Mouse (Mus musculus) stomach, embryonic 16.5 days (tissue): ENCODE results near the gene Nmnat2. TPM values are rescaled to one million over a fixed set of nuclear protein-coding genes. Genes with fewer than 3 reads are reported as not detected.

Experiments used
- ATAC-seq: fragments of 200-750 bp; cut with Nextera tagmentation; 2 replicates; pipeline ENCODE4 v1.8.0; 2017; ENCODE audit warnings: moderate number of reproducible peaks, moderate TSS enrichment; ENCODE audit not compliant: insufficient read depth, low FRiP score
- H3K27ac ChIP-seq: fragments of 300-500 bp; sonication (generic); 2 replicates; pipeline ENCODE4 v1.5.1; 2014; ENCODE audit warnings: low read length
- H3K27me3 ChIP-seq: fragments of 300-500 bp; sonication (generic); 2 replicates; pipeline ENCODE4 v1.6.1; 2014; ENCODE audit warnings: low read length, control low read depth, mixed read lengths; ENCODE audit not compliant: control insufficient read depth, insufficient read depth
- H3K36me3 ChIP-seq: fragments of 300-500 bp; sonication (generic); 2 replicates; pipeline ENCODE4 v1.6.1; 2014; ENCODE audit warnings: low read length; ENCODE audit not compliant: control insufficient read depth, insufficient read depth
- H3K4me1 ChIP-seq: fragments of 300-500 bp; sonication (generic); 2 replicates; pipeline ENCODE4 v1.6.1; 2014; ENCODE audit warnings: low read length, control low read depth, mixed read lengths; ENCODE audit not compliant: control insufficient read depth, insufficient read depth
- H3K4me2 ChIP-seq: fragments of 300-500 bp; sonication (generic); 2 replicates; pipeline ENCODE4 v1.6.1; 2014; ENCODE audit warnings: low read depth, low read length, mixed read lengths
- H3K4me3 ChIP-seq: fragments of 300-500 bp; sonication (generic); replicated peaks from 2 replicates; pipeline ENCODE4 v1.5.1; 2014; ENCODE audit warnings: mild to moderate bottlenecking, low read length
- H3K9ac ChIP-seq: fragments of 300-500 bp; sonication (generic); 2 replicates; pipeline ENCODE4 v1.6.1; 2014; ENCODE audit warnings: low read length
- H3K9me3 ChIP-seq: fragments of 300-500 bp; sonication (generic); replicated peaks from 2 replicates; pipeline ENCODE4 v1.6.1; 2016; ENCODE audit warnings: low read length, control low read depth; ENCODE audit not compliant: control insufficient read depth
- WGBS: fragments of 180-500 bp; shearing (Covaris S2); extraction: QIAGEN DNeasy Blood & Tissue Kit; methylation state at CpG from one replicate; pipeline ENCODE4 v1.1.7; 2014; 5-methylcytosine and 5-hydroxymethylcytosine counted together
- polyA plus RNA-seq: library from polyadenylated mRNA; unstranded; fragments of >200 nt; fragmentation: Nextera tagmentation; extraction: Ambion mirVana; gene quantifications from 2 replicates; pipeline ENCODE4 v1.2.1, GENCODE M21; 2015

Nmnat2 gene
- polyA plus RNA-seq, 1 experiment from 2014 or later: 2.8 TPM

GRCm38 (mm10) chr1:153104804-153105203 is 150.0 kb downstream of the Nmnat2 start:
- Histone ChIP-seq H3K4me1 (0 out of 2 replicates have a peak, but pooled peaks cover 12% of the 10 kb centered on the region), H3K4me3 (no peak overlapping the region), H3K27me3 (no peaks in the 10 kb centered on the region), H3K36me3 (no peaks in the 10 kb centered on the region), H3K9ac (no peak overlapping the region), H3K9me3 (no peaks in the 10 kb centered on the region), H3K27ac (no peak overlapping the region), H3K4me2 (no peak overlapping the region)
- 54% methylated on average over 12 of the region's 12 CpGs for WGBS
- ATAC-seq: no peak

DNA sequence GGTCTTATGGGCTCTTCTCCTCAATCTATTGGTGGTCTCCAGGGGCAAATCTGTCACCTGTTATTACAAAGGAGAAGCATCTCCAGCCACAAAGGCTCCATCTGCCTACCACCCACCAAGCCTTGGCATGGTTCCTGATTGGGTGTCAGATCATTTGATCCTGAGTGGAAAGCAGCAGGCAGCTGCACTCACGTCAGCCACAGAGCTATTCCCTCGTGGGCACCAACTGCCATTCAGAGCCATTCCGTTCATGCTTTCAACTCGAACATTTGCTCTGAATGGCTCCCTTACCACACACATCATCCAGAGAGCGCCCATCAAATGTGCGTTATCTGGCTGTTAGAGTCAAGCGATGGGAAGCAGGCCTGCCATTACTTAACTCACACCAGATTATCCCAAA is 153.1 kb downstream of the Nmnat2 start:
- H3K4me3 ChIP-seq: no peak overlapping the region
- H3K36me3 ChIP-seq: no peaks in the 10 kb centered on the region
- no peaks in the 10 kb centered on the region for H3K27me3 ChIP-seq
- H3K4me2 ChIP-seq: no peak overlapping the region
- H3K9ac ChIP-seq: no peak overlapping the region
- no peak for ATAC-seq
- 0 out of 2 replicates have a peak, but pooled peaks cover 6% of the 10 kb centered on the region for H3K4me1 ChIP-seq
- H3K27ac ChIP-seq: no peak overlapping the region
- no peaks in the 10 kb centered on the region for H3K9me3 ChIP-seq
- 70% methylated on average over 7 of the region's 7 CpGs for WGBS

GRCm38 (mm10) chr1:153109346-153109745 is 154.6 kb downstream of the Nmnat2 start:
- Histone ChIP-seq H3K4me1 (0 out of 2 replicates have a peak, but pooled peaks cover 6% of the 10 kb centered on the region), H3K27ac (no peak overlapping the region), H3K36me3 (no peaks in the 10 kb centered on the region), H3K4me2 (no peak overlapping the region), H3K9ac (no peak overlapping the region), H3K4me3 (no peak overlapping the region), H3K9me3 (no peaks in the 10 kb centered on the region), H3K27me3 (no peaks in the 10 kb centered on the region)
- ATAC-seq: no peak
- WGBS: 79% methylated on average over 5 of the region's 5 CpGs

DNA sequence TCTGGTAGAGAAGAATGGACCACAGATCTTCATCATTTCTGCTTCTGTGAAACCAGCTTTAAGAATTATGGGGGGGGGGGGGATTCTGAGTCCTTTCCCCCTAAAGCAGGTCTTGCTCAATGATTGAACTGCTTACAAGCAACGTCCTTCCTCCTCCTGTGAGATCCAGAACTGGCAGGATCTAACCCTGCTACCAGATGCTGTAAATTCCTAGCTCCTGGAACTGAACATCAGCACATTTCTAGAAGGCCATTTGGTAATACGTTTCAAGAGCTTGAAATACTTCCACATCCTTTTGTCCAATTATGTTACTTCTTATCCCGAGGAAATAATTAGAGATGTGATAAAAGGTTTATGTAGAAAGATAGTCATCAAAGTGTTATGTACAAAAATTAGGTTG is 155.0 kb downstream of the Nmnat2 start:
- no peak for ATAC-seq
- 0 out of 2 replicates have a peak, but pooled peaks cover 6% of the 10 kb centered on the region for H3K4me1 ChIP-seq
- no peaks in the 10 kb centered on the region for H3K36me3 ChIP-seq
- H3K4me2 ChIP-seq: no peak overlapping the region
- H3K9ac ChIP-seq: no peak overlapping the region
- no peaks in the 10 kb centered on the region for H3K9me3 ChIP-seq
- WGBS: 53% methylated on average over 3 of the region's 3 CpGs
- H3K27me3 ChIP-seq: no peaks in the 10 kb centered on the region
- H3K4me3 ChIP-seq: no peak overlapping the region
- no peak overlapping the region for H3K27ac ChIP-seq

- no peak overlapping the region for H3K4me3 ChIP-seq
- H3K4me1 ChIP-seq: no peaks in the 10 kb centered on the region
- H3K4me2 ChIP-seq: no peak overlapping the region
- no peak for ATAC-seq
- no peak overlapping the region for H3K9ac ChIP-seq
- H3K27ac ChIP-seq: no peak overlapping the region
- H3K27me3 ChIP-seq: no peaks in the 10 kb centered on the region
- no peaks in the 10 kb centered on the region for H3K36me3 ChIP-seq
- 54% methylated on average over 4 of the region's 4 CpGs for WGBS
- no peaks in the 10 kb centered on the region for H3K9me3 ChIP-seq
Measured at GRCm38 (mm10) chr1:153111596-153111995, 156.8 kb downstream of the Nmnat2 start.

DNA sequence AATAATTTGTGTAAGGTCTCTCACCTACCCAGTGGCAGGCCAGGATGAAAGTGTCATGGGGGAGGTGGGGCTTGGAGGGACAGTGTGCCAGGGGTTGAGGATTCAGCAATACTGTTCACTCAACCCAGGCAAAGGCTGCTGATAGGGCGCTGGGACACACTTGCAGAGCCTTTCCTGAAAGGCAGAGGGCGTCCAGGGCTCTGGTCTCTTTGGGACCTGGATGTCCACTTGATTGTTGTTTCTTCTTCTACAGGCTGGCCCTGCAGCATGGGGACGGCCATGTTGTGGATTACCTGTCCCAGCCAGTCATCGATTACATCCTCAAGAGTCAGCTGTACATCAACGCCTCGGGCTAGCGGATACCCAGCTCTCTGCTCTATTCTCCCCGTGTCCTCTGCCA is 160.5 kb downstream of the Nmnat2 start:
- no peak overlapping the region for H3K4me3 ChIP-seq
- H3K36me3 ChIP-seq: no peaks in the 10 kb centered on the region
- ATAC-seq: no peak
- WGBS: 84% methylated on average over 8 of the region's 8 CpGs
- H3K27me3 ChIP-seq: no peaks in the 10 kb centered on the region
- no peak overlapping the region for H3K27ac ChIP-seq
- no peak overlapping the region for H3K9ac ChIP-seq
- H3K4me1 ChIP-seq: no peaks in the 10 kb centered on the region
- no peak overlapping the region for H3K4me2 ChIP-seq
- no peaks in the 10 kb centered on the region for H3K9me3 ChIP-seq

- Histone ChIP-seq H3K9me3 (no peaks in the 10 kb centered on the region), H3K27ac (no peak overlapping the region), H3K36me3 (no peaks in the 10 kb centered on the region), H3K27me3 (no peaks in the 10 kb centered on the region), H3K4me3 (no peak overlapping the region), H3K4me1 (no peaks in the 10 kb centered on the region), H3K4me2 (no peak overlapping the region), H3K9ac (no peak overlapping the region)
- WGBS: 64% methylated on average over 6 of the region's 6 CpGs
- ATAC-seq: no peak
Measured at GRCm38 (mm10) chr1:153120544-153120943, 165.8 kb downstream of the Nmnat2 start.

DNA sequence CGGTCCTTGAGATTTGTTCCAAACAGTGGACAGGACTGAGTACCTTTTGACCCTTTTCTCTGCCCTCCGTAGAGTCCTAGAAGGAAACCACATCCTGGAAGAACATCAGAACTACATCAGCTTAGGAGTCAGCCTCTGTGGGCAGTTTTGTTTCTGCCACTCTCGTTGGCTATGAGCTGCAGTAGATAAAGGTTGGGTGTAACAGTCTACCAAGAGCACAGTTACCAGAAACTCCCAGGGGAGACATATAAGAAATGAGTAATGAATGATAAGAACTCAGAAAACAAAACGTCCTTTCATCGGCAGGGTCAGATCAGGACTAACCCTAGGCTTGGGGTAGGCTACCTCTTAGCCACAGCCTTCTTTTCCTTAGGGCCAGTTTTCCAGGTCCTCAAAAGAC is 166.5 kb downstream of the Nmnat2 start:
- no peak for ATAC-seq
- Histone ChIP-seq H3K36me3 (no peaks in the 10 kb centered on the region), H3K27me3 (no peaks in the 10 kb centered on the region), H3K4me3 (no peak overlapping the region), H3K9me3 (no peaks in the 10 kb centered on the region), H3K4me2 (no peak overlapping the region), H3K27ac (no peak overlapping the region), H3K4me1 (no peaks in the 10 kb centered on the region), H3K9ac (no peak overlapping the region)
- 63% methylated on average over 5 of the region's 5 CpGs for WGBS

DNA sequence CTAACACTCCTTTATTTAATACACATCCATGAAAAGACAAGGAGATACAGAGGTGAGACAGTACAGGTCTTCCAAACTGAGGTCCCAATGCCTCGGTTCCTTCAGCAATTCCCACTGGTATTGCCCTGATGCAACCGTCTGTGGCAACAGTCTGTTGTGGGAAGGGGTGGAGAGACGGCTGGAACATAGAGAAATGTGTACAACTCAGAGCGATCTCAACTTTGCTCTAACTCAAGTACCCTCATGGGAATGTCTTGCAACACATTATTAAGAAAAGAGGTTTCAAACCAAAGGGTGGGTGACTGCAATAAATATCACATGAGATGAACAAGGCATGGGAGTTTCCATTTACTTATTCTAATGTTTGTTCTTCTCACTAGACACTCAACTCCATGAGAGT is 168.0 kb downstream of the Nmnat2 start:
- Histone ChIP-seq H3K27me3 (no peaks in the 10 kb centered on the region), H3K4me3 (no peak overlapping the region), H3K36me3 (no peaks in the 10 kb centered on the region), H3K9ac (no peak overlapping the region), H3K9me3 (no peaks in the 10 kb centered on the region), H3K27ac (no peak overlapping the region), H3K4me1 (peaks cover 2% of the 10 kb centered on the region; the same call in 1 of the 2 replicates), H3K4me2 (no peak overlapping the region)
- whole genome bisulfite sequencing: 89% methylated on average over 4 of the region's 4 CpGs
- ATAC-seq: no peak

- WGBS: 56% methylated on average over 5 of the region's 5 CpGs
- Histone ChIP-seq H3K4me3 (no peak overlapping the region), H3K36me3 (no peaks in the 10 kb centered on the region), H3K4me2 (no peak overlapping the region), H3K9me3 (no peaks in the 10 kb centered on the region), H3K27me3 (no peaks in the 10 kb centered on the region), H3K27ac (no peak overlapping the region), H3K4me1 (peaks cover 8% of the 10 kb centered on the region; the same call in 1 of the 2 replicates), H3K9ac (no peak overlapping the region)
- no peak for ATAC-seq
Measured at GRCm38 (mm10) chr1:153124502-153124901, 169.7 kb downstream of the Nmnat2 start.
